Mouse (Mus musculus) intestine, embryonic 14.5 days (tissue): Measurements from ENCODE around the gene Trim50. TPM values are rescaled to one million over a fixed set of nuclear protein-coding genes. Genes with fewer than 3 reads are reported as not detected.

Experiments
- ATAC-seq: fragments of 200-750 bp; cut with Nextera tagmentation; replicated peaks from 2 replicates; pipeline ENCODE4 v1.8.0; 2017; ENCODE audit warnings: low read depth, moderate number of reproducible peaks, moderate TSS enrichment, moderate library complexity; ENCODE audit not compliant: low FRiP score, low TSS enrichment
- DNase-seq: peaks from one replicate; pipeline ENCODE4 v3.0.0-alpha.2; 2018; ENCODE audit warnings: low spot score
- H3K27ac ChIP-seq: fragments of 300-500 bp; sonication (generic); 2 replicates; pipeline ENCODE4 v1.5.1; 2014; ENCODE audit warnings: low read depth, mild to moderate bottlenecking, control low read depth
- H3K27me3 ChIP-seq: fragments of 300-500 bp; sonication (generic); replicated peaks from 2 replicates; pipeline ENCODE4 v1.6.1; 2014; ENCODE audit warnings: low read length, control low read depth; ENCODE audit not compliant: control insufficient read depth, insufficient read depth
- H3K36me3 ChIP-seq: fragments of 300-500 bp; sonication (generic); 2 replicates; pipeline ENCODE4 v1.6.1; 2014; ENCODE audit warnings: low read length, control low read depth; ENCODE audit not compliant: control insufficient read depth, insufficient read depth
- H3K4me1 ChIP-seq: fragments of 300-500 bp; sonication (generic); replicated peaks from 2 replicates; pipeline ENCODE4 v1.6.1; 2014; ENCODE audit warnings: low read length, control low read depth, mixed read lengths; ENCODE audit not compliant: control insufficient read depth, insufficient read depth
- H3K4me2 ChIP-seq: fragments of 300-500 bp; sonication (generic); 2 replicates; pipeline ENCODE4 v1.6.1; 2014; ENCODE audit warnings: low read length
- H3K4me3 ChIP-seq: fragments of 300-500 bp; sonication (generic); 2 replicates; pipeline ENCODE4 v1.5.1; 2014; ENCODE audit warnings: low read depth, low read length, control low read depth, mixed read lengths
- H3K9ac ChIP-seq: fragments of 300-500 bp; sonication (generic); 2 replicates; pipeline ENCODE4 v1.6.1; 2014; ENCODE audit warnings: mild to moderate bottlenecking, low read length
- H3K9me3 ChIP-seq: fragments of 300-500 bp; sonication (generic); 2 replicates; pipeline ENCODE4 v1.6.1; 2016; ENCODE audit warnings: low read length, control low read depth; ENCODE audit not compliant: control insufficient read depth
- WGBS: fragments of 180-500 bp; shearing (Covaris S2); extraction: QIAGEN DNeasy Blood & Tissue Kit; methylation state at CpG from one replicate; pipeline ENCODE4 v1.1.7; 2014; 5-methylcytosine and 5-hydroxymethylcytosine counted together
- microRNA-seq: library from miRNA; unstranded; fragments of <30 nt; microRNA quantifications from one replicate; pipeline ENCODE4, GENCODE M21; 2016
- polyA plus RNA-seq: library from polyadenylated mRNA; unstranded; fragments of >200 nt; fragmentation: Nextera tagmentation; extraction: Ambion mirVana; gene quantifications from 2 replicates; pipeline ENCODE4 v1.2.1, GENCODE M21; 2014

Gene Trim50
- polyA plus RNA-seq, 1 experiment from 2014 or later, result not detected

- Histone ChIP-seq H3K9me3 (no peaks in the 10 kb centered on the region), H3K4me3 (no peak overlapping the region), H3K4me2 (no peak overlapping the region), H3K36me3 (no peaks in the 10 kb centered on the region), H3K4me1 (no peaks in the 10 kb centered on the region; the same call in 1 of the 2 replicates), H3K27me3 (no peaks in the 10 kb centered on the region), H3K9ac (no peak overlapping the region), H3K27ac (no peak overlapping the region)
- WGBS, result 63% methylated on average over 6 of the region's 6 CpGs
- ATAC-seq (no peak), DNase-seq (no peak)
Observed at GRCm38 (mm10) chr5:135399382-135399781, 46.3 kb downstream of the Trim50 start.

- Histone ChIP-seq H3K4me2 (no peak overlapping the region), H3K4me3 (no peak overlapping the region), H3K4me1 (no peaks in the 10 kb centered on the region), H3K27me3 (no peaks in the 10 kb centered on the region), H3K27ac (no peak overlapping the region), H3K36me3 (no peaks in the 10 kb centered on the region), H3K9me3 (no peaks in the 10 kb centered on the region), H3K9ac (no peak overlapping the region)
- ATAC-seq (0 out of 2 replicates have a peak, but pooled peaks have one; percentile 28), DNase-seq (peak; percentile 91)
- 12% methylated on average over 2 of the region's 2 CpGs for WGBS
Observed at GRCm38 (mm10) chr5:135400244-135400643, 47.1 kb downstream of the Trim50 start.

- Histone ChIP-seq H3K4me2 (no peak overlapping the region), H3K27ac (no peak overlapping the region), H3K27me3 (no peaks in the 10 kb centered on the region), H3K36me3 (peaks cover 8% of the 10 kb centered on the region; the same call in 1 of the 2 replicates), H3K4me3 (no peak overlapping the region), H3K4me1 (no peaks in the 10 kb centered on the region), H3K9ac (no peak overlapping the region), H3K9me3 (no peaks in the 10 kb centered on the region)
- WGBS, result 39% methylated on average over 20 of the region's 20 CpGs
- ATAC-seq (no peak), DNase-seq (peak; percentile 56)
Observed at GRCm38 (mm10) chr5:135404623-135405022, 51.5 kb downstream of the Trim50 start.

- no peak overlapping the region for H3K27ac ChIP-seq
- 89% methylated on average over 9 of the region's 9 CpGs for WGBS
Observed at GRCm38 (mm10) chr5:135405437-135405836, 52.3 kb downstream of the Trim50 start.

GRCm38 (mm10) chr5:135408114-135408513, 55.0 kb downstream of the Trim50 start:
- DNase-seq, result no peak
- H3K9me3 ChIP-seq, result no peaks in the 10 kb centered on the region
- WGBS, result 91% methylated on average over 4 of the region's 4 CpGs
- H3K27ac ChIP-seq, result no peak overlapping the region
- no peak for ATAC-seq
- no peak overlapping the region for H3K4me2 ChIP-seq
- no peaks in the 10 kb centered on the region for H3K27me3 ChIP-seq
- H3K36me3 ChIP-seq, result peaks cover 37% of the 10 kb centered on the region
- H3K9ac ChIP-seq, result no peak overlapping the region
- no peaks in the 10 kb centered on the region for H3K4me1 ChIP-seq
- no peak overlapping the region for H3K4me3 ChIP-seq

More at GRCm38 (mm10) chr5:135405437-135405836, 52.3 kb downstream of the Trim50 start:
- H3K4me1 ChIP-seq, result no peaks in the 10 kb centered on the region
- no peak overlapping the region for H3K4me3 ChIP-seq
- no peak overlapping the region for H3K9ac ChIP-seq
- no peak for DNase-seq
- H3K9me3 ChIP-seq, result no peaks in the 10 kb centered on the region
- no peak overlapping the region for H3K4me2 ChIP-seq
- H3K27me3 ChIP-seq, result no peaks in the 10 kb centered on the region
- no peak for ATAC-seq
- peaks cover 17% of the 10 kb centered on the region for H3K36me3 ChIP-seq

- 90% methylated on average over 9 of the region's 9 CpGs for WGBS
- DNase-seq, result no peak
- no peak overlapping the region for H3K4me2 ChIP-seq
Observed at GRCm38 (mm10) chr5:135410266-135410665, 57.2 kb downstream of the Trim50 start.

More at GRCm38 (mm10) chr5:135410266-135410665, 57.2 kb downstream of the Trim50 start:
- Histone ChIP-seq H3K36me3 (peaks cover 53% of the 10 kb centered on the region), H3K9me3 (no peaks in the 10 kb centered on the region), H3K9ac (no peak overlapping the region), H3K27ac (no peak overlapping the region), H3K4me3 (no peak overlapping the region), H3K27me3 (no peaks in the 10 kb centered on the region), H3K4me1 (no peaks in the 10 kb centered on the region)
- ATAC-seq, result no peak

Small RNA genes within 50 kb of the gene (microRNA-seq; reads per million reads assigned to microRNA genes)
- 0.93 reads per million, percentile 6 among the genes with 10 or more reads in this experiment for gene Mir7033

Other genes with a start within 250 kb of the Trim50 start
- gene Tbl2, start 203.6 kb upstream of the Trim50 start, polyA plus RNA-seq, result 26.2 and 27.8 TPM in 2 replicates
- 48.0 and 55.3 TPM in 2 replicates for gene Bcl7b, start 185.0 kb upstream of the Trim50 start, polyA plus RNA-seq
- 50.8 and 54.2 TPM in 2 replicates for gene Baz1b, start 166.0 kb upstream of the Trim50 start, polyA plus RNA-seq
- gene Fzd9, start 102.1 kb upstream of the Trim50 start, polyA plus RNA-seq, result 0.65 and 1.2 TPM in 2 replicates
- gene Fkbp6, start 3.3 kb upstream of the Trim50 start, polyA plus RNA-seq, result 0.19 TPM in 2 replicates
- 28.8 and 29.2 TPM in 2 replicates for gene Nsun5, start 16.7 kb downstream of the Trim50 start, polyA plus RNA-seq
- gene Pom121, start 41.3 kb downstream of the Trim50 start, polyA plus RNA-seq, result 14.8 and 16.5 TPM in 2 replicates
- 32.7 and 37.3 TPM in 2 replicates for gene Hip1, start 191.8 kb downstream of the Trim50 start, polyA plus RNA-seq
- gene Ccl26, start 210.3 kb downstream of the Trim50 start, polyA plus RNA-seq, result not detected in 2 replicates
- 13.0 and 16.0 TPM in 2 replicates for gene Ccl24, start 219.8 kb downstream of the Trim50 start, polyA plus RNA-seq